Mouse (Mus musculus): Measurements from ENCODE around the gene Itga2b. TPM values are rescaled to one million over a fixed set of nuclear protein-coding genes. Genes with fewer than 3 reads are reported as not detected.
"Not testable (repeated sequence)": the region's sequence is repeated elsewhere in the genome, so short reads cannot be mapped to it uniquely, and the experiment has no call there.

Gene Itga2b
- polyA plus RNA-seq, 1 experiment from 2014 or later, result 1.9 TPM

GRCm38 (mm10) chr11:102415034-102415802, 54.7 kb downstream of the Itga2b start:
- no peak for DNase-seq (ENCODE audit: low spot score)

- no peak for DNase-seq (ENCODE audit: low spot score)
Measured at GRCm38 (mm10) chr11:102413059-102413458, 56.9 kb downstream of the Itga2b start.

GRCm38 (mm10) chr11:102411704-102412103, 58.2 kb downstream of the Itga2b start:
- DNase-seq (ENCODE audit: low spot score), result peak; percentile 85

- no peak for DNase-seq (ENCODE audit: low spot score)
Measured at GRCm38 (mm10) chr11:102411061-102411460, 58.9 kb downstream of the Itga2b start.

- not testable (repeated sequence) for DNase-seq (ENCODE audit: low spot score)
Measured at GRCm38 (mm10) chr11:102410345-102410744, 59.6 kb downstream of the Itga2b start.

GRCm38 (mm10) chr11:102409795-102410330, 60.1 kb downstream of the Itga2b start:
- no peak for DNase-seq (ENCODE audit: low spot score)

- no peak for DNase-seq (ENCODE audit: low spot score)
Measured at GRCm38 (mm10) chr11:102408888-102409794, 60.8 kb downstream of the Itga2b start.

GRCm38 (mm10) chr11:102408344-102408876, 61.5 kb downstream of the Itga2b start:
- peak; percentile 96 for DNase-seq (ENCODE audit: low spot score)

- DNase-seq (ENCODE audit: low spot score), result no peak
Measured at GRCm38 (mm10) chr11:102407834-102408215, 62.1 kb downstream of the Itga2b start, which contains the start of gene Slc25a39. Slc25a39 (minus strand) TSS chr11:102407946.

GRCm38 (mm10) chr11:102406900-102407833, 62.8 kb downstream of the Itga2b start:
- peak; percentile 88 for DNase-seq (ENCODE audit: low spot score)

- no peak for DNase-seq (ENCODE audit: low spot score)
Measured at GRCm38 (mm10) chr11:102406401-102406800, 63.5 kb downstream of the Itga2b start.

GRCm38 (mm10) chr11:102405544-102406285, 64.2 kb downstream of the Itga2b start:
- no peak for DNase-seq (ENCODE audit: low spot score)

- no peak for DNase-seq (ENCODE audit: low spot score)
Measured at GRCm38 (mm10) chr11:102404161-102405010, 65.5 kb downstream of the Itga2b start.

GRCm38 (mm10) chr11:102403657-102404056, 66.3 kb downstream of the Itga2b start:
- DNase-seq (ENCODE audit: low spot score), result no peak
